Mouse (Mus musculus) megakaryocyte progenitor cell, adult 5-6 weeks (primary cell): ENCODE data around the gene Ryr1. TPM values are rescaled to one million over a fixed set of nuclear protein-coding genes. Genes with fewer than 3 reads are reported as not detected.
A peak's percentile ranks its signal among the peaks of the same experiment; 100 is the strongest.
"Not testable (repeated sequence)": the region's sequence is repeated elsewhere in the genome, so short reads cannot be mapped to it uniquely, and the experiment has no call there.

Experiments
- ATAC-seq: replicated peaks from 2 replicates; pipeline ENCODE4 v1.8.0; 2016; ENCODE audit warnings: mild to moderate bottlenecking, moderate TSS enrichment, inconsistent platforms; ENCODE audit not compliant: poor library complexity
- total RNA-seq, 2 experiments: library from RNA; stranded (forward) in 1 of 2; stranded (reverse) in 1 of 2; fragments of 157-497, 149-512 nt in 1 of 2; fragments of 200-1000 nt in 1 of 2; gene quantifications; 2 replicates each; pipeline versions ENCODE4 v1.2.3 to v1.2.4; 2015 to 2017

The Ryr1 gene
- total RNA-seq, 2 experiments from 2014 or later, result 0.12 to 1.1 TPM

GRCm38 (mm10) chr7:29146625-29147367 is 21.8 kb upstream of the Ryr1 start:
- ATAC-seq, result no peak

GRCm38 (mm10) chr7:29144006-29144405 is 19.0 kb upstream of the Ryr1 start:
- ATAC-seq, result peak; percentile 82

- ATAC-seq, result no peak
These were observed 16.4 kb upstream of the Ryr1 start for GRCm38 (mm10) chr7:29141416-29141815.

GRCm38 (mm10) chr7:29139237-29139636 is 14.3 kb upstream of the Ryr1 start:
- ATAC-seq, result not testable (repeated sequence)

GRCm38 (mm10) chr7:29137429-29137828 is 12.4 kb upstream of the Ryr1 start:
- no peak for ATAC-seq

- ATAC-seq, result peak; percentile 99
These were observed 9.9 kb upstream of the Ryr1 start, which contains the start of gene Rasgrp4 for GRCm38 (mm10) chr7:29134693-29135386. TSS of gene Rasgrp4 (plus strand) at chr7:29134851.

GRCm38 (mm10) chr7:29134230-29134629 is 9.3 kb upstream of the Ryr1 start:
- no peak for ATAC-seq

GRCm38 (mm10) chr7:29128725-29129124 is 3.7 kb upstream of the Ryr1 start:
- peak; percentile 55 for ATAC-seq

GRCm38 (mm10) chr7:29126173-29126915 is 1.4 kb upstream of the Ryr1 start:
- peak; percentile 70 for ATAC-seq

- ATAC-seq, result peak; percentile 12; the same call in 1 of the 2 replicates
These were observed 1.2 kb downstream of the Ryr1 start for GRCm38 (mm10) chr7:29123531-29124358.

GRCm38 (mm10) chr7:29122821-29123220 is 2.2 kb downstream of the Ryr1 start:
- ATAC-seq, result no peak

- no peak for ATAC-seq
These were observed 5.5 kb downstream of the Ryr1 start for GRCm38 (mm10) chr7:29119526-29119925.

- ATAC-seq, result no peak
These were observed 6.7 kb downstream of the Ryr1 start for GRCm38 (mm10) chr7:29118142-29118851.

GRCm38 (mm10) chr7:29108992-29109955 is 15.7 kb downstream of the Ryr1 start:
- ATAC-seq, result no peak

- ATAC-seq, result no peak
These were observed 23.5 kb downstream of the Ryr1 start for GRCm38 (mm10) chr7:29101286-29102017.

GRCm38 (mm10) chr7:29097131-29097530 is 27.8 kb downstream of the Ryr1 start:
- no peak for ATAC-seq

GRCm38 (mm10) chr7:29088817-29089216 is 36.2 kb downstream of the Ryr1 start:
- no peak for ATAC-seq

- ATAC-seq, result no peak
These were observed 38.1 kb downstream of the Ryr1 start for GRCm38 (mm10) chr7:29086902-29087301.
